Comparison of ENCODE assay signal across 24 mouse cellular contexts in genomic region chr1:80670387-80670786, GRCm38 (mm10).
DNase-seq lines count a peak whose midpoint lies in the region; ATAC-seq and TF ChIP-seq lines count a peak whose summit lies in the region.
"Had no signal": no experiment of that assay in that cellular context is flagged by ENCODE, and none has a peak within 500 bp of the region (broad histone marks: within the 10 kb centered on the region; RNA-seq: fewer than 3 reads in every experiment).

No protein-coding gene starts in this region.

- H3K4me1 ChIP-seq in lung, postnatal 0 days (ENCODE audit: insufficient read depth, low read depth, low read length), result no peaks in the 10 kb centered on the region
- H3K4me1 ChIP-seq in forebrain, embryonic 15.5 days, result no peaks in the 10 kb centered on the region
- H3K4me1 ChIP-seq: forebrain, embryonic 12.5 days; heart, embryonic 10.5 days; hindbrain, embryonic 15.5 days; limb, embryonic 12.5 days; liver, embryonic 13.5 days; lung, embryonic 15.5 days; neural tube, embryonic 15.5 days had no signal

- no peak overlapping the region for H3K4me2 ChIP-seq in lung, postnatal 0 days (replicated peaks; ENCODE audit: low read depth, low read length)
- H3K4me2 ChIP-seq in forebrain, embryonic 15.5 days (replicated peaks), result no peak overlapping the region
- H3K4me2 ChIP-seq: forebrain, embryonic 12.5 days; hindbrain, embryonic 15.5 days; limb, embryonic 12.5 days; liver, embryonic 13.5 days; lung, embryonic 15.5 days; neural tube, embryonic 15.5 days had no signal

- intact Hi-C loops in heart, postnatal 10 days (cut with DNase I), result no loop called here

- H3K4me3 ChIP-seq in lung, postnatal 0 days (ENCODE audit: low read depth, low read length), result no peak overlapping the region
- no peak overlapping the region for H3K4me3 ChIP-seq in forebrain, embryonic 15.5 days
- H3K4me3 ChIP-seq: forebrain, embryonic 12.5 days; heart, embryonic 10.5 days; hindbrain, embryonic 15.5 days; limb, embryonic 12.5 days; liver, embryonic 13.5 days; lung, embryonic 15.5 days; neural tube, embryonic 15.5 days had no signal

- no peak overlapping the region for H3K9ac ChIP-seq in lung, postnatal 0 days (replicated peaks; ENCODE audit: low read depth)
- no peak overlapping the region for H3K9ac ChIP-seq in forebrain, embryonic 15.5 days (replicated peaks)
- H3K9ac ChIP-seq: forebrain, embryonic 12.5 days; hindbrain, embryonic 15.5 days; limb, embryonic 12.5 days; liver, embryonic 13.5 days; lung, embryonic 15.5 days; neural tube, embryonic 15.5 days had no signal

- H3K27me3 ChIP-seq in lung, postnatal 0 days (replicated peaks; ENCODE audit: insufficient read depth, low read length), result no peaks in the 10 kb centered on the region
- no peaks in the 10 kb centered on the region; the same call in 1 of the 2 replicates for H3K27me3 ChIP-seq in splenic B cell, adult 2 months (ENCODE audit: control insufficient read depth, insufficient read depth, low read length, poor library complexity, severe bottlenecking)
- H3K27me3 ChIP-seq in forebrain, embryonic 15.5 days, result no peaks in the 10 kb centered on the region
- H3K27me3 ChIP-seq: forebrain, embryonic 12.5 days; hindbrain, embryonic 15.5 days; limb, embryonic 12.5 days; liver, embryonic 13.5 days; lung, embryonic 15.5 days; neural tube, embryonic 15.5 days; Patski had no signal

- peak; percentile 26 for DNase-seq in lung, postnatal 36 days
- DNase-seq in lung, postnatal 0 days (ENCODE audit: low spot score), result no peak
- DNase-seq in splenic B cell, adult 2 months (ENCODE audit: low read depth, low spot score), result peak; percentile 65
- DNase-seq in heart, postnatal 10 days, result no peak
- DNase-seq in gastrocnemius, adult 8-10 months (ENCODE audit: low spot score in 2 of 2), result no peak
- DNase-seq: cerebellum, adult 9-10 months; gastrocnemius, postnatal 36 days; heart, postnatal 14 days; kidney, adult 8-10 months; kidney, postnatal 25 days; layer of hippocampus, adult 9-11 months; liver, embryonic 13.5 days; right cerebral cortex, adult 18-20 months; spleen, adult 18-20 months had no signal

- H3K36me3 ChIP-seq in lung, postnatal 0 days (ENCODE audit: insufficient read depth, low read length), result no peaks in the 10 kb centered on the region
- no peaks in the 10 kb centered on the region for H3K36me3 ChIP-seq in splenic B cell, adult 2 months (ENCODE audit: control insufficient read depth, insufficient read depth, low read length, poor library complexity, severe bottlenecking)
- no peaks in the 10 kb centered on the region for H3K36me3 ChIP-seq in forebrain, embryonic 15.5 days
- H3K36me3 ChIP-seq: forebrain, embryonic 12.5 days; heart, embryonic 10.5 days; hindbrain, embryonic 15.5 days; limb, embryonic 12.5 days; liver, embryonic 13.5 days; lung, embryonic 15.5 days; neural tube, embryonic 15.5 days had no signal

- no peak for TF ChIP-seq CTCF in lung, postnatal 0 days (IDR thresholded peaks at IDR 0.05)

- no peak for ATAC-seq in lung, postnatal 0 days
- peak; percentile 70 for ATAC-seq in CD4-positive, CD25-positive, alpha-beta regulatory T cell, adult 4 months
- ATAC-seq in inflammation-experienced regulatory T-cells, adult 6 months, result peak; percentile 71
- ATAC-seq in forebrain, embryonic 15.5 days (replicated peaks), result no peak
- ATAC-seq: Patski had no signal

- no peaks in the 10 kb centered on the region for H3K9me3 ChIP-seq in lung, postnatal 0 days (ENCODE audit: low read length)
- no peaks in the 10 kb centered on the region for H3K9me3 ChIP-seq in forebrain, embryonic 15.5 days
- H3K9me3 ChIP-seq: forebrain, embryonic 12.5 days; heart, embryonic 10.5 days; hindbrain, embryonic 15.5 days; limb, embryonic 12.5 days; liver, embryonic 13.5 days; lung, embryonic 15.5 days; neural tube, embryonic 15.5 days had no signal

- no peak overlapping the region for H3K27ac ChIP-seq in lung, postnatal 0 days (ENCODE audit: low read length)
- H3K27ac ChIP-seq in forebrain, embryonic 15.5 days (replicated peaks), result no peak overlapping the region
- H3K27ac ChIP-seq: forebrain, embryonic 12.5 days; heart, embryonic 10.5 days; hindbrain, embryonic 15.5 days; limb, embryonic 12.5 days; liver, embryonic 13.5 days; lung, embryonic 15.5 days; neural tube, embryonic 15.5 days had no signal

- WGBS in lung, postnatal 0 days, result 67% methylated on average over 7 of the region's 7 CpGs
- WGBS in forebrain, embryonic 15.5 days, result 83% methylated on average over 7 of the region's 7 CpGs

- no peak for TF ChIP-seq EP300 in lung, postnatal 0 days (IDR thresholded peaks at IDR 0.05)

Comparison
In these comparisons a context has a peak if more than half of its experiments do, and no peak if none do; other contexts are left out.
1. DNase-seq: peak in lung, postnatal 36 days (single experiment) and splenic B cell, adult 2 months (single experiment); none in lung, postnatal 0 days (single experiment), heart, postnatal 10 days (0 of 2) and gastrocnemius, adult 8-10 months (0 of 2).
2. ATAC-seq: peak in CD4-positive, CD25-positive, alpha-beta regulatory T cell, adult 4 months (single experiment) and inflammation-experienced regulatory T-cells, adult 6 months (single experiment); none in lung, postnatal 0 days (single experiment) and forebrain, embryonic 15.5 days (single experiment).